9 mouse cellular contexts compared by ENCODE assay signal in genomic region chrX:134541955-134542308, GRCm38 (mm10). TPM values are rescaled to one million over a fixed set of nuclear protein-coding genes. Genes with fewer than 3 reads are reported as not detected.
DNase-seq lines count a peak whose midpoint lies in the region; ATAC-seq and TF ChIP-seq lines count a peak whose summit lies in the region.
"Had no signal": no experiment of that assay in that cellular context is flagged by ENCODE, and none has a peak within 500 bp of the region (broad histone marks: within the 10 kb centered on the region; RNA-seq: fewer than 3 reads in every experiment).

No protein-coding gene starts in this region.

- H3K27me3 ChIP-seq in kidney, adult 2 months (replicated peaks; ENCODE audit: control insufficient read depth, insufficient read depth, low read length) = no peaks in the 10 kb centered on the region
- H3K27me3 ChIP-seq in hindbrain, embryonic 14.5 days (ENCODE audit: control insufficient read depth, insufficient read depth, low read length) = no peaks in the 10 kb centered on the region
- no peaks in the 10 kb centered on the region for H3K27me3 ChIP-seq in midbrain, embryonic 13.5 days
- H3K27me3 ChIP-seq: Patski had no signal

- no peak overlapping the region; the same call in 1 of the 2 replicates for H3K27ac ChIP-seq in kidney, adult 2 months (ENCODE audit: insufficient read depth, low read depth, low read length)
- peak overlapping the region; percentile 94; the same call in 1 of the 2 replicates for H3K27ac ChIP-seq in bone marrow, adult 2 months (ENCODE audit: control insufficient read depth, insufficient read depth, low read depth, low read length, poor library complexity)
- H3K27ac ChIP-seq in hindbrain, embryonic 14.5 days = no peak overlapping the region
- no peak overlapping the region for H3K27ac ChIP-seq in midbrain, embryonic 13.5 days

- no peak for DNase-seq in kidney, adult 2 months
- DNase-seq in kidney, postnatal 36 days = no peak
- no peak for DNase-seq in hindbrain, embryonic 14.5 days (ENCODE audit: low spot score)
- DNase-seq in cerebellum, adult 8-10 months = no peak
- no peak for DNase-seq in adrenal gland, adult 2 months

- no peak; the same call in 1 of the 2 replicates for ATAC-seq in hindbrain, embryonic 14.5 days (ENCODE audit: low FRiP score)
- ATAC-seq in midbrain, embryonic 13.5 days = peak; percentile 43
- ATAC-seq in monocyte, adult 5-6 weeks (replicated peaks; ENCODE audit: insufficient number of reproducible peaks, low FRiP score, low TSS enrichment, poor library complexity, severe bottlenecking) = no peak

- no peak for TF ChIP-seq POLR2A in kidney, adult 2 months (IDR thresholded peaks at IDR 0.05; ENCODE audit: low read depth, low read length)
- TF ChIP-seq POLR2A in bone marrow, adult 2 months (IDR thresholded peaks at IDR 0.05; ENCODE audit: borderline replicate concordance, control insufficient read depth, low read depth, low read length) = no peak

- H3K9ac ChIP-seq in hindbrain, embryonic 14.5 days = peak overlapping the region; percentile 61; the same call in 1 of the 2 replicates
- peak overlapping the region; percentile 51; the same call in 1 of the 2 replicates for H3K9ac ChIP-seq in midbrain, embryonic 13.5 days (replicated peaks)

- peak overlapping the region; percentile 61 for H3K4me2 ChIP-seq in hindbrain, embryonic 14.5 days (replicated peaks)
- peak overlapping the region; percentile 61 for H3K4me2 ChIP-seq in midbrain, embryonic 13.5 days (replicated peaks)

- H3K4me1 ChIP-seq in kidney, adult 2 months (ENCODE audit: control insufficient read depth, insufficient read depth, low read length) = no peaks in the 10 kb centered on the region
- no peaks in the 10 kb centered on the region for H3K4me1 ChIP-seq in bone marrow, adult 2 months (ENCODE audit: control insufficient read depth, insufficient read depth, low read length)
- H3K4me1 ChIP-seq in hindbrain, embryonic 14.5 days (replicated peaks; ENCODE audit: control insufficient read depth, insufficient read depth, low read length) = no peaks in the 10 kb centered on the region
- no peaks in the 10 kb centered on the region for H3K4me1 ChIP-seq in midbrain, embryonic 13.5 days (replicated peaks)

- H3K36me3 ChIP-seq in kidney, adult 2 months (ENCODE audit: control insufficient read depth, insufficient read depth, low read length) = no peaks in the 10 kb centered on the region
- no peaks in the 10 kb centered on the region for H3K36me3 ChIP-seq in hindbrain, embryonic 14.5 days (replicated peaks; ENCODE audit: control insufficient read depth, insufficient read depth)
- no peaks in the 10 kb centered on the region for H3K36me3 ChIP-seq in midbrain, embryonic 13.5 days

- 1% methylated on average over 6 of the region's 6 CpGs for WGBS in kidney, adult 2 months
- WGBS in bone marrow, adult 2 months = 12% methylated on average over 6 of the region's 6 CpGs
- 30% methylated on average over 6 of the region's 6 CpGs for WGBS in hindbrain, embryonic 14.5 days
- 28% methylated on average over 6 of the region's 6 CpGs for WGBS in midbrain, embryonic 13.5 days

- H3K9me3 ChIP-seq in hindbrain, embryonic 14.5 days (ENCODE audit: control insufficient read depth, low read length) = no peaks in the 10 kb centered on the region
- H3K9me3 ChIP-seq in midbrain, embryonic 13.5 days = no peaks in the 10 kb centered on the region

- no peak for TF ChIP-seq CTCF in kidney, adult 2 months (conservative IDR thresholded peaks at IDR 0.05; ENCODE audit: insufficient read depth, insufficient read length, low read depth, low read length)
- no peak for TF ChIP-seq CTCF in bone marrow, adult 2 months (IDR thresholded peaks at IDR 0.05; ENCODE audit: control insufficient read depth, insufficient read depth, low read length)

- H3K4me3 ChIP-seq in kidney, adult 2 months (ENCODE audit: insufficient read depth, low read depth, low read length) = peak overlapping the region; percentile 98; the same call in 1 of the 2 replicates
- H3K4me3 ChIP-seq in bone marrow, adult 2 months (replicated peaks; ENCODE audit: control insufficient read depth, low read depth, low read length) = peak overlapping the region; percentile 91
- H3K4me3 ChIP-seq in hindbrain, embryonic 14.5 days (replicated peaks; ENCODE audit: low read length) = peak overlapping the region; percentile 45
- H3K4me3 ChIP-seq in midbrain, embryonic 13.5 days (replicated peaks) = peak overlapping the region; percentile 52

RNA-seq across cellular contexts. Expression of gene Timm8a1, which starts 0.3 kb away (rescaled TPM):
- 2.5 and 4.9 TPM in 2 replicates for polyA plus RNA-seq in kidney, adult 2 months (2012; rRNA removed)
- polyA plus RNA-seq in bone marrow, adult 2 months (2011; ENCODE audit: insufficient read depth, insufficient read length, low replicate concordance, missing spikeins) = 11.6 and 28.4 TPM in 2 replicates
- 48.5 and 50.1 TPM in 2 replicates for polyA plus RNA-seq in hindbrain, embryonic 14.5 days (2014; fragmentation: Nextera tagmentation; extraction: Ambion mirVana)
- 40.0 and 40.5 TPM in 2 replicates for polyA plus RNA-seq in midbrain, embryonic 13.5 days (2015; fragmentation: Nextera tagmentation; extraction: Ambion mirVana)
- total RNA-seq in monocyte, adult 5-6 weeks (2017) = 21.1 to 35.8 TPM (median 22.5 TPM) in 3 replicates
- 10 to 100 TPM; 33.2 to 40.3 TPM for total RNA-seq in adrenal gland, adult 2 months (2021)
- polyA plus RNA-seq in adrenal gland, adult 2 months (2012; rRNA removed) = 0.30 and 0.33 TPM in 2 replicates

RNA-seq across cellular contexts. Expression of gene Btk, which starts 41.4 kb away (rescaled TPM):
- 0.29 and 0.70 TPM in 2 replicates for polyA plus RNA-seq in kidney, adult 2 months (2012; rRNA removed)
- polyA plus RNA-seq in bone marrow, adult 2 months (2011; ENCODE audit: insufficient read depth, insufficient read length, low replicate concordance, missing spikeins) = 43.9 and 79.4 TPM in 2 replicates
- polyA plus RNA-seq in hindbrain, embryonic 14.5 days (2014; fragmentation: Nextera tagmentation; extraction: Ambion mirVana) = 0.29 TPM in 1 of 2 replicates, not detected in the other
- polyA plus RNA-seq in midbrain, embryonic 13.5 days (2015; fragmentation: Nextera tagmentation; extraction: Ambion mirVana) = 0.58 and 0.82 TPM in 2 replicates
- 35.8 to 82.3 TPM (median 41.6 TPM) in 3 replicates for total RNA-seq in monocyte, adult 5-6 weeks (2017)
- total RNA-seq in adrenal gland, adult 2 months (2021) = 1 to 10 TPM; 1.3 to 1.7 TPM
- 0.11 and 0.17 TPM in 2 replicates for polyA plus RNA-seq in adrenal gland, adult 2 months (2012; rRNA removed)
- polyA plus RNA-seq: Patski had no signal

RNA-seq across cellular contexts. Expression of gene Rpl36a, which starts 43.5 kb away (rescaled TPM):
- 142 and 219 TPM in 2 replicates for polyA plus RNA-seq in kidney, adult 2 months (2012; rRNA removed)
- 431 and 606 TPM in 2 replicates for polyA plus RNA-seq in bone marrow, adult 2 months (2011; ENCODE audit: insufficient read depth, insufficient read length, low replicate concordance, missing spikeins)
- 187 and 221 TPM in 2 replicates for polyA plus RNA-seq in hindbrain, embryonic 14.5 days (2014; fragmentation: Nextera tagmentation; extraction: Ambion mirVana)
- 211 and 233 TPM in 2 replicates for polyA plus RNA-seq in midbrain, embryonic 13.5 days (2015; fragmentation: Nextera tagmentation; extraction: Ambion mirVana)
- 764 to 1,331 TPM (median 951 TPM) in 3 replicates for total RNA-seq in monocyte, adult 5-6 weeks (2017)
- 100 to 1,000 TPM; 189 to 235 TPM for total RNA-seq in adrenal gland, adult 2 months (2021)
- 7.7 and 8.0 TPM in 2 replicates for polyA plus RNA-seq in adrenal gland, adult 2 months (2012; rRNA removed)

RNA-seq across cellular contexts. Expression of gene Gla, which starts 59.0 kb away (rescaled TPM):
- polyA plus RNA-seq in kidney, adult 2 months (2012; rRNA removed) = 2.0 and 2.7 TPM in 2 replicates
- 1.5 and 6.8 TPM in 2 replicates for polyA plus RNA-seq in bone marrow, adult 2 months (2011; ENCODE audit: insufficient read depth, insufficient read length, low replicate concordance, missing spikeins)
- 2.4 and 4.1 TPM in 2 replicates for polyA plus RNA-seq in hindbrain, embryonic 14.5 days (2014; fragmentation: Nextera tagmentation; extraction: Ambion mirVana)
- 4.1 and 4.7 TPM in 2 replicates for polyA plus RNA-seq in midbrain, embryonic 13.5 days (2015; fragmentation: Nextera tagmentation; extraction: Ambion mirVana)
- total RNA-seq in monocyte, adult 5-6 weeks (2017) = 10.8 to 17.9 TPM (median 14.2 TPM) in 3 replicates
- total RNA-seq in adrenal gland, adult 2 months (2021) = 10 to 100 TPM; 13.5 to 16.4 TPM
- 0.91 and 1.1 TPM in 2 replicates for polyA plus RNA-seq in adrenal gland, adult 2 months (2012; rRNA removed)

RNA-seq across cellular contexts. Expression of gene Hnrnph2, which starts 59.0 kb away (rescaled TPM):
- 11.8 and 20.5 TPM in 2 replicates for polyA plus RNA-seq in kidney, adult 2 months (2012; rRNA removed)
- polyA plus RNA-seq in bone marrow, adult 2 months (2011; ENCODE audit: insufficient read depth, insufficient read length, low replicate concordance, missing spikeins) = 50.4 and 53.5 TPM in 2 replicates
- polyA plus RNA-seq in hindbrain, embryonic 14.5 days (2014; fragmentation: Nextera tagmentation; extraction: Ambion mirVana) = 90.2 and 102 TPM in 2 replicates
- polyA plus RNA-seq in midbrain, embryonic 13.5 days (2015; fragmentation: Nextera tagmentation; extraction: Ambion mirVana) = 184 and 186 TPM in 2 replicates
- 217 to 274 TPM (median 232 TPM) in 3 replicates for total RNA-seq in monocyte, adult 5-6 weeks (2017)
- 100 to 1,000 TPM in 1 of 2 experiments, 10 to 100 TPM in 1; 99.9 to 107 TPM for total RNA-seq in adrenal gland, adult 2 months (2021)
- polyA plus RNA-seq in adrenal gland, adult 2 months (2012; rRNA removed) = 2.1 TPM in 2 replicates

Comparison
In these comparisons a context has a peak if more than half of its experiments do, and no peak if none do; other contexts are left out.
1. H3K4me3 ChIP-seq: peak in every context shown above with its lines; median percentile 98 in kidney, adult 2 months; 91 in bone marrow, adult 2 months; 52 in midbrain, embryonic 13.5 days; 45 in hindbrain, embryonic 14.5 days.
2. RNA of gene Btk, which starts 41.4 kb away (polyA plus RNA-seq): 43.9 to 79.4 TPM in bone marrow, adult 2 months; 0.29 to 0.70 TPM in kidney, adult 2 months, 0.58 to 0.82 TPM in midbrain, embryonic 13.5 days, 0.29 TPM in hindbrain, embryonic 14.5 days and 0.11 to 0.17 TPM in adrenal gland, adult 2 months; every median in the first group is over 10 times any median in the second.
3. RNA of gene Rpl36a, which starts 43.5 kb away (polyA plus RNA-seq): 431 to 606 TPM in bone marrow, adult 2 months, 187 to 221 TPM in hindbrain, embryonic 14.5 days, 142 to 219 TPM in kidney, adult 2 months and 211 to 233 TPM in midbrain, embryonic 13.5 days; 7.7 to 8.0 TPM in adrenal gland, adult 2 months; every median in the first group is over 10 times any median in the second.